Mouse (Mus musculus) hindbrain, embryonic 12.5 days (tissue): ENCODE measurements around the gene Hvcn1. TPM values are rescaled to one million over a fixed set of nuclear protein-coding genes. Genes with fewer than 3 reads are reported as not detected.
A peak's percentile ranks its signal among the peaks of the same experiment; 100 is the strongest.
"Not testable (repeated sequence)": the region's sequence is repeated elsewhere in the genome, so short reads cannot be mapped to it uniquely, and the experiment has no call there.

Experiments
- ATAC-seq: fragments of 200-750 bp; cut with Nextera tagmentation; 2 replicates; pipeline ENCODE4 v1.8.0; 2017; ENCODE audit warnings: moderate TSS enrichment; ENCODE audit not compliant: low FRiP score
- H3K27ac ChIP-seq: fragments of 300-500 bp; sonication (generic); 2 replicates; pipeline ENCODE4 v1.5.1; 2016; ENCODE audit warnings: mild to moderate bottlenecking
- H3K27me3 ChIP-seq: fragments of 300-500 bp; sonication (generic); 2 replicates; pipeline ENCODE4 v1.6.1; 2016; ENCODE audit warnings: mild to moderate bottlenecking
- H3K36me3 ChIP-seq: fragments of 300-500 bp; sonication (generic); 2 replicates; pipeline ENCODE4 v1.6.1; 2016; ENCODE audit warnings: mild to moderate bottlenecking
- H3K4me1 ChIP-seq: fragments of 300-500 bp; sonication (generic); 2 replicates; pipeline ENCODE4 v1.6.1; 2016
- H3K4me2 ChIP-seq: fragments of 300-500 bp; sonication (generic); replicated peaks from 2 replicates; pipeline ENCODE4 v1.6.1; 2016; ENCODE audit warnings: mild to moderate bottlenecking
- H3K4me3 ChIP-seq: fragments of 300-500 bp; sonication (generic); 2 replicates; pipeline ENCODE4 v1.5.1; 2016; ENCODE audit warnings: mild to moderate bottlenecking
- H3K9ac ChIP-seq: fragments of 300-500 bp; sonication (generic); 2 replicates; pipeline ENCODE4 v1.6.1; 2016; ENCODE audit warnings: mild to moderate bottlenecking, moderate library complexity
- H3K9me3 ChIP-seq: fragments of 300-500 bp; sonication (generic); replicated peaks from 2 replicates; pipeline ENCODE4 v1.6.1; 2016; ENCODE audit warnings: mild to moderate bottlenecking
- WGBS: fragments of 180-500 bp; shearing (Covaris S2); methylation state at CpG from one replicate; pipeline ENCODE4 v1.1.7; 2016; 5-methylcytosine and 5-hydroxymethylcytosine counted together
- polyA plus RNA-seq: library from polyadenylated mRNA; unstranded; fragments of >200 nt; fragmentation: Nextera tagmentation; extraction: Ambion mirVana; gene quantifications from 2 replicates; pipeline ENCODE4 v1.2.1, GENCODE M21; 2016

Gene Hvcn1
- polyA plus RNA-seq, 1 experiment from 2014 or later: 6.7 TPM

GRCm38 (mm10) chr5:122176398-122176797 lies 30.2 kb upstream of the Hvcn1 start:
- Histone ChIP-seq H3K4me2 (no peak overlapping the region), H3K27ac (no peak overlapping the region), H3K27me3 (no peaks in the 10 kb centered on the region), H3K4me1 (no peaks in the 10 kb centered on the region), H3K4me3 (no peak overlapping the region), H3K9me3 (no peaks in the 10 kb centered on the region), H3K36me3 (peaks cover 40% of the 10 kb centered on the region), H3K9ac (no peak overlapping the region)
- WGBS: 45% methylated on average over 1 of the region's 1 CpGs
- ATAC-seq: no peak

GRCm38 (mm10) chr5:122179665-122180064 lies 26.9 kb upstream of the Hvcn1 start:
- Histone ChIP-seq H3K4me3 (no peak overlapping the region), H3K27ac (no peak overlapping the region), H3K9ac (no peak overlapping the region), H3K9me3 (no peaks in the 10 kb centered on the region), H3K4me2 (no peak overlapping the region), H3K36me3 (peaks cover 19% of the 10 kb centered on the region), H3K27me3 (no peaks in the 10 kb centered on the region), H3K4me1 (no peaks in the 10 kb centered on the region)
- 65% methylated on average over 6 of the region's 6 CpGs for WGBS
- ATAC-seq: no peak

GRCm38 (mm10) chr5:122184283-122184806 lies 22.3 kb upstream of the Hvcn1 start:
- 89% methylated on average over 7 of the region's 7 CpGs for WGBS
- Histone ChIP-seq H3K4me2 (no peak overlapping the region), H3K9ac (no peak overlapping the region), H3K27ac (no peak overlapping the region), H3K9me3 (no peaks in the 10 kb centered on the region), H3K4me1 (no peaks in the 10 kb centered on the region), H3K36me3 (0 out of 2 replicates have a peak, but pooled peaks cover 5% of the 10 kb centered on the region), H3K27me3 (no peaks in the 10 kb centered on the region), H3K4me3 (no peak overlapping the region)
- no peak for ATAC-seq

GRCm38 (mm10) chr5:122184858-122185257 lies 21.7 kb upstream of the Hvcn1 start:
- not testable (repeated sequence) for H3K4me3 ChIP-seq, ATAC-seq, H3K27me3 ChIP-seq, H3K36me3 ChIP-seq, H3K9me3 ChIP-seq, H3K27ac ChIP-seq, H3K4me2 ChIP-seq, H3K9ac ChIP-seq, H3K4me1 ChIP-seq
- WGBS: 96% methylated on average over 6 of the region's 6 CpGs

- ATAC-seq: no peak
- no peak overlapping the region for H3K9ac ChIP-seq
- H3K4me1 ChIP-seq: no peaks in the 10 kb centered on the region
- no peak overlapping the region for H3K27ac ChIP-seq
- no peak overlapping the region for H3K4me3 ChIP-seq
- no peaks in the 10 kb centered on the region for H3K36me3 ChIP-seq
- no peaks in the 10 kb centered on the region for H3K27me3 ChIP-seq
- no peak overlapping the region for H3K4me2 ChIP-seq
- no peaks in the 10 kb centered on the region for H3K9me3 ChIP-seq
- WGBS: 69% methylated on average over 3 of the region's 3 CpGs
These were observed 17.5 kb upstream of the Hvcn1 start for GRCm38 (mm10) chr5:122189115-122189514.

GRCm38 (mm10) chr5:122190465-122190864 lies 16.1 kb upstream of the Hvcn1 start:
- Histone ChIP-seq H3K4me3 (no peak overlapping the region), H3K9me3 (no peaks in the 10 kb centered on the region), H3K36me3 (no peaks in the 10 kb centered on the region), H3K27ac (no peak overlapping the region), H3K4me2 (no peak overlapping the region), H3K9ac (no peak overlapping the region), H3K27me3 (no peaks in the 10 kb centered on the region), H3K4me1 (no peaks in the 10 kb centered on the region)
- no peak for ATAC-seq
- 43% methylated on average over 7 of the region's 7 CpGs for whole genome bisulfite sequencing

- no peak overlapping the region for H3K9ac ChIP-seq
- H3K36me3 ChIP-seq: no peaks in the 10 kb centered on the region
- no peaks in the 10 kb centered on the region for H3K9me3 ChIP-seq
- H3K27me3 ChIP-seq: no peaks in the 10 kb centered on the region
- H3K4me1 ChIP-seq: no peaks in the 10 kb centered on the region
- ATAC-seq: no peak
- H3K4me2 ChIP-seq: no peak overlapping the region
- H3K27ac ChIP-seq: no peak overlapping the region
- 75% methylated on average over 12 of the region's 12 CpGs for WGBS
- no peak overlapping the region for H3K4me3 ChIP-seq
These were observed 15.1 kb upstream of the Hvcn1 start for GRCm38 (mm10) chr5:122191269-122192063.

- Histone ChIP-seq H3K4me3 (no peak overlapping the region), H3K27ac (no peak overlapping the region), H3K4me1 (no peaks in the 10 kb centered on the region), H3K9me3 (no peaks in the 10 kb centered on the region), H3K36me3 (no peaks in the 10 kb centered on the region), H3K27me3 (no peaks in the 10 kb centered on the region), H3K9ac (no peak overlapping the region), H3K4me2 (no peak overlapping the region)
- no peak for ATAC-seq
- 45% methylated on average over 3 of the region's 4 CpGs for WGBS
These were observed 14.3 kb upstream of the Hvcn1 start for GRCm38 (mm10) chr5:122192347-122192746.

GRCm38 (mm10) chr5:122200872-122201271 lies 5.7 kb upstream of the Hvcn1 start:
- no peak for ATAC-seq
- H3K4me3 ChIP-seq: no peak overlapping the region
- H3K36me3 ChIP-seq: no peaks in the 10 kb centered on the region
- H3K4me2 ChIP-seq: no peak overlapping the region
- no peaks in the 10 kb centered on the region for H3K27me3 ChIP-seq
- H3K4me1 ChIP-seq: no peaks in the 10 kb centered on the region
- H3K9ac ChIP-seq: no peak overlapping the region
- WGBS: 91% methylated on average over 4 of the region's 4 CpGs
- no peaks in the 10 kb centered on the region; the same call in 1 of the 2 replicates for H3K9me3 ChIP-seq
- H3K27ac ChIP-seq: no peak overlapping the region

- no peaks in the 10 kb centered on the region; the same call in 1 of the 2 replicates for H3K9me3 ChIP-seq
- ATAC-seq: no peak
- no peak overlapping the region for H3K4me2 ChIP-seq
- H3K9ac ChIP-seq: no peak overlapping the region
- H3K27ac ChIP-seq: no peak overlapping the region
- WGBS: 89% methylated on average over 6 of the region's 6 CpGs
- no peaks in the 10 kb centered on the region for H3K4me1 ChIP-seq
- no peaks in the 10 kb centered on the region for H3K27me3 ChIP-seq
- H3K4me3 ChIP-seq: no peak overlapping the region
- no peaks in the 10 kb centered on the region for H3K36me3 ChIP-seq
These were observed 4.7 kb upstream of the Hvcn1 start for GRCm38 (mm10) chr5:122201904-122202303.

GRCm38 (mm10) chr5:122204180-122204579 lies 2.4 kb upstream of the Hvcn1 start:
- Histone ChIP-seq H3K9me3 (peaks cover 4% of the 10 kb centered on the region; the same call in 1 of the 2 replicates), H3K36me3 (no peaks in the 10 kb centered on the region), H3K27me3 (no peaks in the 10 kb centered on the region), H3K4me3 (no peak overlapping the region), H3K27ac (no peak overlapping the region), H3K4me1 (peaks cover 3% of the 10 kb centered on the region), H3K9ac (no peak overlapping the region), H3K4me2 (no peak overlapping the region)
- no peak for ATAC-seq
- 83% methylated on average over 2 of the region's 2 CpGs for WGBS

- 52% methylated on average over 6 of the region's 6 CpGs for WGBS
- Histone ChIP-seq H3K36me3 (no peaks in the 10 kb centered on the region), H3K9me3 (0 out of 2 replicates have a peak, but pooled peaks cover 4% of the 10 kb centered on the region), H3K4me3 (no peak overlapping the region), H3K27me3 (no peaks in the 10 kb centered on the region), H3K4me1 (peaks cover 14% of the 10 kb centered on the region), H3K4me2 (peak overlapping the region; percentile 52), H3K9ac (no peak overlapping the region), H3K27ac (no peak overlapping the region)
- no peak for ATAC-seq
These were observed 2.3 kb downstream of the Hvcn1 start for GRCm38 (mm10) chr5:122208909-122209308.
